Mouse (Mus musculus) kidney, postnatal 36 days (tissue): ENCODE measurements at regions not wholly inside any gene's neighbourhood (a gene's known extent, or its start where the extent isn't known, plus 50 kb on each side); places are given as distances from the start of the nearest gene placed in this dataset.
"Not testable (repeated sequence)": the region's sequence is repeated elsewhere in the genome, so short reads cannot be mapped to it uniquely, and the experiment has no call there.

Experiments
- DNase-seq, 2 experiments: peaks; one replicate each; pipeline ENCODE4 v3.0.0; 2021 to 2022; ENCODE audit warnings: mixed read lengths in 2 of 2

GRCm38 (mm10) chr7:39727935-39728557 is 210.5 kb downstream of the Zfp619 start:
- no peak for DNase-seq

GRCm38 (mm10) chr7:39728930-39729329 is 211.4 kb downstream of the Zfp619 start:
- no peak for DNase-seq

GRCm38 (mm10) chr7:39729723-39730122 is 212.2 kb downstream of the Zfp619 start:
- DNase-seq, result no peak

- DNase-seq, result no peak
These were observed 215.2 kb downstream of the Zfp619 start for GRCm38 (mm10) chr7:39732790-39733189.

GRCm38 (mm10) chr7:39748395-39748794 is 230.8 kb downstream of the Zfp619 start:
- not testable (repeated sequence) for DNase-seq

GRCm38 (mm10) chr7:39750448-39750847 is 232.9 kb downstream of the Zfp619 start:
- no peak for DNase-seq

- peak; percentile 5 to 29 for DNase-seq
These were observed 246.8 kb downstream of the Zfp619 start for GRCm38 (mm10) chr7:39764366-39764765.

- DNase-seq, result peak; percentile 34 to 61
These were observed 247.5 kb downstream of the Zfp619 start for GRCm38 (mm10) chr7:39765094-39765493.

GRCm38 (mm10) chr7:39773291-39773690 is 255.7 kb downstream of the Zfp619 start:
- no peak for DNase-seq

GRCm38 (mm10) chr7:39789321-39789720 is 271.8 kb downstream of the Zfp619 start:
- no peak for DNase-seq

- no peak for DNase-seq
These were observed 272.3 kb downstream of the Zfp619 start for GRCm38 (mm10) chr7:39789880-39790279.

- DNase-seq, result no peak
These were observed 277.2 kb downstream of the Zfp619 start for GRCm38 (mm10) chr7:39794751-39795150.

GRCm38 (mm10) chr7:39804276-39804675 is 286.7 kb downstream of the Zfp619 start:
- no peak for DNase-seq

GRCm38 (mm10) chr7:39818036-39818435 is 300.5 kb downstream of the Zfp619 start:
- DNase-seq, result peak; percentile 16 to 26

- DNase-seq, result peak in 1 of 2 experiments; percentile 3
These were observed 305.1 kb downstream of the Zfp619 start for GRCm38 (mm10) chr7:39822550-39823178.

- DNase-seq, result no peak
These were observed 310.8 kb downstream of the Zfp619 start for GRCm38 (mm10) chr7:39828378-39828777.

GRCm38 (mm10) chr7:39830831-39831230 is 313.3 kb downstream of the Zfp619 start:
- DNase-seq, result no peak

- no peak for DNase-seq
These were observed 324.4 kb downstream of the Zfp619 start for GRCm38 (mm10) chr7:39841988-39842387.

- peak; percentile 52 to 71 for DNase-seq
These were observed 330.6 kb downstream of the Zfp619 start for GRCm38 (mm10) chr7:39847914-39848782.

- no peak for DNase-seq
These were observed 339.7 kb downstream of the Zfp619 start for GRCm38 (mm10) chr7:39857301-39857700.

- peak in 1 of 2 experiments; percentile 5 for DNase-seq
These were observed 345.3 kb downstream of the Zfp619 start for GRCm38 (mm10) chr7:39862835-39863234.

- DNase-seq, result no peak
These were observed 346.6 kb downstream of the Zfp619 start for GRCm38 (mm10) chr7:39864130-39864529.

GRCm38 (mm10) chr7:39864781-39865180 is 347.2 kb downstream of the Zfp619 start:
- peak; percentile 31 to 47 for DNase-seq
